Mouse (Mus musculus) midbrain, embryonic 14.5 days (tissue): Measurements from ENCODE around the gene Ash1l. TPM values are rescaled to one million over a fixed set of nuclear protein-coding genes. Genes with fewer than 3 reads are reported as not detected.

ENCODE experiments used
- ATAC-seq: fragments of 200-750 bp; cut with Nextera tagmentation; 2 replicates; pipeline ENCODE4 v1.8.0; 2017; ENCODE audit warnings: moderate number of reproducible peaks, moderate library complexity; ENCODE audit not compliant: low FRiP score, low TSS enrichment
- DNase-seq: peaks from one replicate; pipeline ENCODE4 v3.0.0-alpha.2; 2015
- H3K27ac ChIP-seq: fragments of 300-500 bp; sonication (generic); replicated peaks from 2 replicates; pipeline ENCODE4 v1.5.1; 2014; ENCODE audit warnings: mild to moderate bottlenecking, low read depth, low read length, moderate library complexity
- H3K27me3 ChIP-seq: fragments of 300-500 bp; sonication (generic); 2 replicates; pipeline ENCODE4 v1.6.1; 2014; ENCODE audit warnings: low read length, control low read depth, mixed read lengths; ENCODE audit not compliant: control insufficient read depth, insufficient read depth
- H3K36me3 ChIP-seq: fragments of 300-500 bp; sonication (generic); 2 replicates; pipeline ENCODE4 v1.6.1; 2014; ENCODE audit warnings: low read length, control low read depth; ENCODE audit not compliant: control insufficient read depth, insufficient read depth
- H3K4me1 ChIP-seq: fragments of 300-500 bp; sonication (generic); 2 replicates; pipeline ENCODE4 v1.6.1; 2014; ENCODE audit warnings: mild to moderate bottlenecking, antibody characterized with exemption, low read length, control low read depth; ENCODE audit not compliant: control insufficient read depth, insufficient read depth
- H3K4me2 ChIP-seq: fragments of 300-500 bp; sonication (generic); 2 replicates; pipeline ENCODE4 v1.6.1; 2014; ENCODE audit warnings: mild to moderate bottlenecking, low read length, moderate library complexity
- H3K4me3 ChIP-seq: fragments of 300-500 bp; sonication (generic); replicated peaks from 2 replicates; pipeline ENCODE4 v1.5.1; 2014; ENCODE audit warnings: low read depth, low read length
- H3K9ac ChIP-seq: fragments of 300-500 bp; sonication (generic); replicated peaks from 2 replicates; pipeline ENCODE4 v1.6.1; 2014; ENCODE audit warnings: mild to moderate bottlenecking, low read length, moderate library complexity
- H3K9me3 ChIP-seq: fragments of 300-500 bp; sonication (generic); 2 replicates; pipeline ENCODE4 v1.6.1; 2016; ENCODE audit warnings: low read length, control low read depth, mixed read lengths; ENCODE audit not compliant: control insufficient read depth
- WGBS: fragments of 180-500 bp; shearing (Covaris S2); extraction: QIAGEN DNeasy Blood & Tissue Kit; methylation state at CpG from one replicate; pipeline ENCODE4 v1.1.7; 2014; 5-methylcytosine and 5-hydroxymethylcytosine counted together
- polyA plus RNA-seq: library from polyadenylated mRNA; unstranded; fragments of >200 nt; fragmentation: Nextera tagmentation; extraction: Ambion mirVana; gene quantifications from 2 replicates; pipeline ENCODE4 v1.2.1, GENCODE M21; 2014

Ash1l gene
- polyA plus RNA-seq, 1 experiment from 2014 or later, result 24.9 TPM

GRCm38 (mm10) chr3:88918981-88919380 lies 31.4 kb upstream of the Ash1l start:
- Histone ChIP-seq H3K36me3 (peaks cover 30% of the 10 kb centered on the region), H3K27ac (no peak overlapping the region), H3K9ac (no peak overlapping the region), H3K9me3 (no peaks in the 10 kb centered on the region), H3K27me3 (no peaks in the 10 kb centered on the region), H3K4me3 (no peak overlapping the region), H3K4me1 (0 out of 2 replicates have a peak, but pooled peaks cover 5% of the 10 kb centered on the region), H3K4me2 (no peak overlapping the region)
- no peak for DNase-seq
- 87% methylated on average over 13 of the region's 13 CpGs for WGBS
- ATAC-seq, result no peak

DNA sequence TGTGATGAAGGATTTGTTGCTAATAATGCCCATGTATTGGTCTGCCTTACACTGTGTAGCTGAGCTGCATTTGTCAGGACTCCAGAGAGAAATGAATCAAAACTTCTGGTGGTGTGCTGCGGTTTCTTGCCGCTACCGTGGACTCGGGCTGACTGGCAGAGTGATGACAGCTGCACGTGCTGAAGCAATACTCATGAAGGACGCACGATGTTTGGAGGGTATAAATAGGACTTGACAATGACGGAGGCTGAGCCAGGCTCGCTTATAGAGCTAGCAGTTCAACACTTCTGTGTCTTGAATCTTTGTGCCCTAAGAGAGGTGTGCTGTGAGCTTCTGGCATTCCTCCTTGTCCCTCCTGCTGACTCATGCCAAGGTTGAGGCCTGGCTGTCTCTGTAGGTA lies 29.0 kb upstream of the Ash1l start:
- no peak for ATAC-seq
- Histone ChIP-seq H3K27ac (no peak overlapping the region), H3K4me2 (no peak overlapping the region), H3K27me3 (no peaks in the 10 kb centered on the region), H3K36me3 (peaks cover 55% of the 10 kb centered on the region), H3K4me1 (no peaks in the 10 kb centered on the region), H3K9me3 (no peaks in the 10 kb centered on the region), H3K4me3 (no peak overlapping the region), H3K9ac (no peak overlapping the region)
- 97% methylated on average over 9 of the region's 9 CpGs for WGBS
- no peak for DNase-seq

GRCm38 (mm10) chr3:88923989-88924591 lies 26.3 kb upstream of the Ash1l start:
- Histone ChIP-seq H3K36me3 (peaks cover 81% of the 10 kb centered on the region), H3K9ac (no peak overlapping the region), H3K9me3 (no peaks in the 10 kb centered on the region), H3K4me2 (no peak overlapping the region), H3K4me3 (no peak overlapping the region), H3K4me1 (no peaks in the 10 kb centered on the region), H3K27ac (no peak overlapping the region), H3K27me3 (no peaks in the 10 kb centered on the region)
- DNase-seq, result no peak
- WGBS, result 94% methylated on average over 8 of the region's 8 CpGs
- ATAC-seq, result no peak

DNA sequence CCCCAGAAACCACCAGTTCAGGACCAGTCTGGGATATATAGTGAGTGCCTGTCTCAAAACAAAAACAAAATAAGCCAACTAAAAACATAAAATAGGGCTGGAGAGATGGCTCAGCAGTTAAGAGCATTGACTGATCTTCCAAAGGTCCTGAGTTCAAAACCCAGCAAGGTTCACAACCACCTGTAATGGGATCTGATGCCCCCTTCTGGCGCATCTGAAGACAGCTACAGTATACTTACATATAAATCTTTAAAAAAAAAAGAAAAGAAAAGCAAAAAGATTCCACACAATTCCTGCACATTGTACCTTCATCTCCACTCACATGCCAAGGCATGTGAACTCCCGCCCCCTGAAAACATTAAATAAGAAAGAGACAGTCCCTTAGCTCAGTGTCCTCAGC lies 24.8 kb upstream of the Ash1l start:
- WGBS, result 96% methylated on average over 2 of the region's 2 CpGs
- peaks cover 97% of the 10 kb centered on the region for H3K36me3 ChIP-seq
- H3K4me1 ChIP-seq, result no peaks in the 10 kb centered on the region
- H3K9ac ChIP-seq, result no peak overlapping the region
- DNase-seq (no peak), ATAC-seq (no peak)
- H3K27me3 ChIP-seq, result no peaks in the 10 kb centered on the region
- H3K4me2 ChIP-seq, result no peak overlapping the region
- H3K27ac ChIP-seq, result no peak overlapping the region
- no peak overlapping the region for H3K4me3 ChIP-seq
- no peaks in the 10 kb centered on the region for H3K9me3 ChIP-seq

- ATAC-seq (no peak), DNase-seq (no peak)
- Histone ChIP-seq H3K27me3 (no peaks in the 10 kb centered on the region), H3K4me2 (no peak overlapping the region), H3K36me3 (peaks cover 95% of the 10 kb centered on the region), H3K9ac (no peak overlapping the region), H3K4me1 (no peaks in the 10 kb centered on the region), H3K9me3 (no peaks in the 10 kb centered on the region), H3K27ac (no peak overlapping the region), H3K4me3 (no peak overlapping the region)
- WGBS, result 91% methylated on average over 3 of the region's 3 CpGs
Observed at GRCm38 (mm10) chr3:88929501-88929900, 20.9 kb upstream of the Ash1l start.

DNA sequence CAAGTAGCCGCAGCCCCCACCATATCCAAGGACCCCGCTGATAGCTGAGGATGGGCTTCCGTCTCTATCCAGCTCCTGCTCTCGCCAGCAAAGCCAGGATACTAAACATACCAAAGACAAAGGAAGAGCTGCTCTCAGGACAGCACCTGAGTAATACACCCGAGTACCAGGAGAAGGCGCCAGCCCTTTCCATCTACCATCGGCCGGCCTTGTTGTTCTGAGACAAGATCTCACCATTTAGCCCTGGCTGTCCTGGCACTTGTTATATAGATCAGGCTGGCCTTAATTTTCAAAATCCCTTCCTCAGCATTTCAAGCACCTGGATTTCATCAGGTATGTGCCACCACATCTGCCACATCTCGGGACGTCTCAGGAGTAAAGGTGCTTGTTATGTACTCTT lies 11.4 kb upstream of the Ash1l start:
- Histone ChIP-seq H3K27me3 (no peaks in the 10 kb centered on the region), H3K36me3 (peaks cover 53% of the 10 kb centered on the region), H3K9me3 (no peaks in the 10 kb centered on the region), H3K4me3 (no peak overlapping the region), H3K9ac (no peak overlapping the region), H3K4me2 (no peak overlapping the region), H3K27ac (no peak overlapping the region), H3K4me1 (no peaks in the 10 kb centered on the region)
- DNase-seq (no peak), ATAC-seq (no peak)
- 96% methylated on average over 10 of the region's 10 CpGs for WGBS

DNA sequence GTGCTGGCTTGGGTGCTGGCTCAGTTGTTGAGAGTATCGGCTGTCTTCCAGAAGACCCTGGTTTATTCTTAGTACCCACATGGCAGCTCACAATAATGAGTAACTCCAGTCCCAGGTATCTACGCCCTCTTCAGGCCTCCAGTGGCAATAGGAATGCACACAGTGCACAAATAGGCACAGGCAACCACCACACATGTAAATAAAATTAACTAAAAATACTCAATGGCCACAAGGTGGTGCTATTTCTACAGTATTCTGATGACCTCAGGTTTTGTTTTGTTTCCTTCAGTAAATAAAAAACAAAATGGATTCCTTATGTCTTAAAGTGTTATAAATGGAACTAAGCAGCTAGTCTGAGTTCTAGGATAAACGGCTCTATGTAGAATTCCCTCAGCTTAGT lies 10.7 kb upstream of the Ash1l start:
- H3K4me2 ChIP-seq, result no peak overlapping the region
- no peaks in the 10 kb centered on the region for H3K4me1 ChIP-seq
- no peak for ATAC-seq
- H3K27me3 ChIP-seq, result no peaks in the 10 kb centered on the region
- WGBS, result 76% methylated on average over 3 of the region's 3 CpGs
- peaks cover 49% of the 10 kb centered on the region for H3K36me3 ChIP-seq
- peak; percentile 91 for DNase-seq
- H3K4me3 ChIP-seq, result no peak overlapping the region
- no peaks in the 10 kb centered on the region for H3K9me3 ChIP-seq
- no peak overlapping the region for H3K9ac ChIP-seq
- no peak overlapping the region for H3K27ac ChIP-seq

GRCm38 (mm10) chr3:88942316-88942880 lies 8.0 kb upstream of the Ash1l start:
- Histone ChIP-seq H3K27me3 (no peaks in the 10 kb centered on the region), H3K4me2 (no peak overlapping the region), H3K9me3 (no peaks in the 10 kb centered on the region), H3K4me3 (no peak overlapping the region), H3K36me3 (peaks cover 30% of the 10 kb centered on the region), H3K9ac (no peak overlapping the region), H3K27ac (no peak overlapping the region), H3K4me1 (no peaks in the 10 kb centered on the region)
- DNase-seq (no peak), ATAC-seq (no peak)
- WGBS, result 95% methylated on average over 10 of the region's 10 CpGs

- no peak for ATAC-seq
- H3K4me2 ChIP-seq, result no peak overlapping the region
- no peaks in the 10 kb centered on the region for H3K27me3 ChIP-seq
- no peak overlapping the region for H3K9ac ChIP-seq
- H3K36me3 ChIP-seq, result peaks cover 24% of the 10 kb centered on the region
- WGBS, result 98% methylated on average over 4 of the region's 4 CpGs
- no peak overlapping the region for H3K4me3 ChIP-seq
- no peaks in the 10 kb centered on the region for H3K9me3 ChIP-seq
- no peak for DNase-seq
- H3K4me1 ChIP-seq, result peaks cover 12% of the 10 kb centered on the region
- H3K27ac ChIP-seq, result no peak overlapping the region
Observed at GRCm38 (mm10) chr3:88944109-88944508, 6.3 kb upstream of the Ash1l start.
